8 mouse cellular contexts compared by ENCODE assay signal in the genomic region with DNA sequence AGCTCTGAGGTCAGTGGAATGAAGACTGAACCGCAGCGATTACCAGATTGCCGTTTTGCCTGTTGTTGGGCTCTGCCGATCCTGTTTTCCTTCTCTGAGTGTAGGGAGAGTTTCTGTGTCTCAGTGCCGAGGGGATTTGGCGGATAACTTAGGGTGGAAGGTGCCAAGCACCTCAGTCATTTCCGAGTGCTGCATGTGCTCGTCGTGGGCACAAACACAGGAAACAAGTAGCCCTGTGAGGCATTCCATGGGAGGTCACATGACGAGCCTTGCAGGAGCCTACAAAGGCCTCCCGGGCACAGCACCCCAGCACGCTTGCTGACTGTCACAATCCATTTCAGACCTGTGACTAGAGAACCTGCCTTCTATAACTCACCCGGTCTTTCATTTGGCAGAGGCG.
DNase-seq lines count a peak whose midpoint lies in the region; ATAC-seq and TF ChIP-seq lines count a peak whose summit lies in the region.
"Had no signal": no experiment of that assay in that cellular context is flagged by ENCODE, and none has a peak within 500 bp of the region (broad histone marks: within the 10 kb centered on the region; RNA-seq: fewer than 3 reads in every experiment).

No protein-coding gene starts in this region.

- H3K36me3 ChIP-seq in intestine, postnatal 0 days (ENCODE audit: control insufficient read depth, insufficient read depth): no peaks in the 10 kb centered on the region

- H3K9ac ChIP-seq in intestine, postnatal 0 days (ENCODE audit: low read depth, low read length): no peak overlapping the region

- no peaks in the 10 kb centered on the region for H3K9me3 ChIP-seq in intestine, postnatal 0 days (ENCODE audit: control insufficient read depth)

- peak; percentile 38 for DNase-seq in ZHBTc4 (ENCODE audit: low read depth, low spot score)
- peak; percentile 76 for DNase-seq in fibroblast of lung, adult 2 months (ENCODE audit: low read depth)
- peak; percentile 31 for DNase-seq in lung, adult 2 months
- no peak for DNase-seq in left cerebral cortex, adult 18-20 months (ENCODE audit: low spot score in 2 of 2)
- no peak for DNase-seq in right cerebral cortex, postnatal 14 days
- DNase-seq in layer of hippocampus, adult 8-10 months (ENCODE audit: low spot score in 2 of 2): no peak

- no peak overlapping the region for H3K4me2 ChIP-seq in intestine, postnatal 0 days (replicated peaks; ENCODE audit: low read depth)

- no peak for ATAC-seq in intestine, postnatal 0 days

- H3K4me1 ChIP-seq in intestine, postnatal 0 days (replicated peaks; ENCODE audit: control insufficient read depth, insufficient read depth, low read length): peaks cover 6% of the 10 kb centered on the region; the same call in 1 of the 2 replicates
- peaks cover 18% of the 10 kb centered on the region for H3K4me1 ChIP-seq in lung, adult 2 months (ENCODE audit: control insufficient read depth, insufficient read depth, low read length)

- WGBS in intestine, postnatal 0 days: 64% methylated on average over 14 of the region's 14 CpGs
- 34% methylated on average over 14 of the region's 14 CpGs for WGBS in lung, adult 2 months

- 0 out of 2 replicates have a peak overlapping the region, but pooled peaks have one; percentile 21 for H3K27ac ChIP-seq in intestine, postnatal 0 days (ENCODE audit: low read depth, low read length)

- H3K4me3 ChIP-seq in intestine, postnatal 0 days (ENCODE audit: low read depth, low read length): no peak overlapping the region
- H3K4me3 ChIP-seq in lung, adult 2 months (replicated peaks; ENCODE audit: extremely low read depth, low read depth, low read length): no peak overlapping the region
- H3K4me3 ChIP-seq: erythroblast, embryonic 14.5 days had no signal

- TF ChIP-seq POLR2A in lung, adult 2 months (IDR thresholded peaks at IDR 0.05; ENCODE audit: borderline replicate concordance, extremely low read depth, low read depth, low read length): no peak; the same call in 1 of the 2 replicates

- TF ChIP-seq CTCF in intestine, postnatal 0 days (IDR thresholded peaks at IDR 0.05; ENCODE audit: low read depth): no peak
- no peak for TF ChIP-seq CTCF in lung, adult 2 months (IDR thresholded peaks at IDR 0.05; ENCODE audit: insufficient read depth, low read length)

- H3K27me3 ChIP-seq in intestine, postnatal 0 days (replicated peaks; ENCODE audit: control insufficient read depth, insufficient read depth, low read length): no peaks in the 10 kb centered on the region

Comparison
In these comparisons a context has a peak if more than half of its experiments do, and no peak if none do; other contexts are left out.
1. DNase-seq: peak in ZHBTc4 (single experiment), fibroblast of lung, adult 2 months (single experiment) and lung, adult 2 months (single experiment); none in left cerebral cortex, adult 18-20 months (0 of 2), right cerebral cortex, postnatal 14 days (single experiment) and layer of hippocampus, adult 8-10 months (0 of 2).